Mouse (Mus musculus) olfactory bulb, adult 2 months (tissue): ENCODE measurements around the gene Rab15.

Source experiments
- CTCF ChIP-seq: fragments of 200-500 bp; IDR thresholded peaks from 2 replicates; pipeline ENCODE4 v1.5.1; 2012; ENCODE audit warnings: low read depth, mild to moderate bottlenecking, low read length, moderate library complexity; ENCODE audit not compliant: insufficient read depth
- POLR2A ChIP-seq: fragments of 200-500 bp; IDR thresholded peaks from 2 replicates; pipeline ENCODE4 v1.6.1; 2012; ENCODE audit warnings: mild to moderate bottlenecking, low read depth, low read length, moderate library complexity; ENCODE audit not compliant: insufficient read depth

GRCm38 (mm10) chr12:76810491-76810890 is 12.2 kb downstream of the Rab15 start:
- TF ChIP-seq POLR2A = no peak
- no peak for TF ChIP-seq CTCF
